Mouse (Mus musculus): Measurements from ENCODE around the gene Chst10.

Chst10 gene

GRCm38 (mm10) chr1:38897431-38898248 lies at the start of gene Chst10:
Chst10 (minus strand) TSS chr1:38898161.
- DNase-seq = peak; percentile 89

GRCm38 (mm10) chr1:38939608-38940007 lies 41.6 kb upstream of the Chst10 start:
- peak; percentile 65 for DNase-seq

- no peak for DNase-seq
Measured at GRCm38 (mm10) chr1:38938849-38939248, 40.9 kb upstream of the Chst10 start, which contains the start of gene Nms. Nms (plus strand) TSS chr1:38939149.

GRCm38 (mm10) chr1:38936780-38937179 lies 38.8 kb upstream of the Chst10 start:
- DNase-seq = peak; percentile 70

- peak; percentile 37 for DNase-seq
Measured at GRCm38 (mm10) chr1:38934668-38935067, 36.7 kb upstream of the Chst10 start.

GRCm38 (mm10) chr1:38930767-38931166 lies 32.8 kb upstream of the Chst10 start:
- no peak for DNase-seq

GRCm38 (mm10) chr1:38929468-38929867 lies 31.5 kb upstream of the Chst10 start:
- no peak for DNase-seq

- no peak for DNase-seq
Measured at GRCm38 (mm10) chr1:38928996-38929395, 31.0 kb upstream of the Chst10 start.

- no peak for DNase-seq
Measured at GRCm38 (mm10) chr1:38903985-38904384, 6.0 kb upstream of the Chst10 start.

GRCm38 (mm10) chr1:38902571-38902970 lies 4.6 kb upstream of the Chst10 start:
- no peak for DNase-seq

- DNase-seq = no peak
Measured at GRCm38 (mm10) chr1:38893081-38893480, 4.9 kb downstream of the Chst10 start.

- DNase-seq = no peak
Measured at GRCm38 (mm10) chr1:38891444-38891843, 6.5 kb downstream of the Chst10 start.

GRCm38 (mm10) chr1:38888803-38889202 lies 9.2 kb downstream of the Chst10 start:
- DNase-seq = no peak

GRCm38 (mm10) chr1:38887011-38887410 lies 10.9 kb downstream of the Chst10 start:
- no peak for DNase-seq

GRCm38 (mm10) chr1:38886602-38887001 lies 11.4 kb downstream of the Chst10 start:
- no peak for DNase-seq

GRCm38 (mm10) chr1:38885956-38886355 lies 12.0 kb downstream of the Chst10 start:
- DNase-seq = no peak

- no peak for DNase-seq
Measured at GRCm38 (mm10) chr1:38883766-38884165, 14.2 kb downstream of the Chst10 start.

GRCm38 (mm10) chr1:38882746-38883145 lies 15.2 kb downstream of the Chst10 start:
- DNase-seq = no peak

GRCm38 (mm10) chr1:38881366-38881765 lies 16.6 kb downstream of the Chst10 start:
- no peak for DNase-seq

GRCm38 (mm10) chr1:38876671-38877382 lies 21.1 kb downstream of the Chst10 start:
- DNase-seq = no peak

- DNase-seq = no peak
Measured at GRCm38 (mm10) chr1:38873911-38874310, 24.1 kb downstream of the Chst10 start.

GRCm38 (mm10) chr1:38871834-38872233 lies 26.1 kb downstream of the Chst10 start:
- no peak for DNase-seq

- no peak for DNase-seq
Measured at GRCm38 (mm10) chr1:38869398-38870195, 28.4 kb downstream of the Chst10 start.
